Mouse (Mus musculus) kidney, adult 2 months (tissue): ENCODE measurements around the gene Hes2.

ENCODE experiments used
- CTCF ChIP-seq: fragments of 200-500 bp; conservative IDR thresholded peaks from 2 replicates; pipeline ENCODE4 v1.5.1; 2011; ENCODE audit warnings: low read depth, mild to moderate bottlenecking, control low read depth, low read length, moderate library complexity, mixed read lengths; ENCODE audit not compliant: insufficient read depth, insufficient read length
- POLR2A ChIP-seq: fragments of 200-500 bp; IDR thresholded peaks from one replicate; pipeline ENCODE4 v1.6.1; 2011; ENCODE audit warnings: low read depth, low read length, control low read depth

DNA sequence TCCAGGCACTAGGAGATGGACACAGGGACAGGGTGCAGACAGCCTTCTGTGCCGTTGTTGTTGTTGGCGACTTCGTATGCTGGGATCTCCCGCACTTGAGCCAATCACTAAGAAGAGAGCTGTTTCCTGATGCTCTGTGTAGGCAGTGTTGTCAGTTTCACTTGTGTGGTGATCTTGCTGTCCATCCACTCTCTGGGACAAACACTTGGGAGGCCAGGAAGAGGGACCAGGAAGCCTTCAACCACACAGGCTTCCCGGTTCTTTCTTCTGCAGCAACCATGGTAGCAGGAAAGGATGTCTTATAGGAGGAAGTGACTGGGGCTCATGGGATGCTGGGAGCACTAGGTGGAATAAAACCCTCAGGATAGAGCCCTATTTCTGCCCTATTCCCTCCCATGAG lies 32.0 kb downstream of the Hes2 start:
- TF ChIP-seq CTCF: no peak
- TF ChIP-seq POLR2A: no peak
